Mouse (Mus musculus) heart, embryonic 16.5 days (tissue): ENCODE measurements around the gene Adamtsl1. TPM values are rescaled to one million over a fixed set of nuclear protein-coding genes. Genes with fewer than 3 reads are reported as not detected.
A peak's percentile ranks its signal among the peaks of the same experiment; 100 is the strongest.

ENCODE experiments used
- ATAC-seq: fragments of 200-750 bp; cut with Nextera tagmentation; replicated peaks from 2 replicates; pipeline ENCODE4 v1.8.0; 2017; ENCODE audit warnings: moderate number of reproducible peaks; ENCODE audit not compliant: insufficient read depth, low FRiP score; ENCODE audit errors: extremely low read depth
- H3K27ac ChIP-seq: fragments of 300-500 bp; sonication (generic); 2 replicates; pipeline ENCODE4 v1.5.1; 2014; ENCODE audit warnings: mild to moderate bottlenecking, low read length, control low read depth, moderate library complexity
- H3K27me3 ChIP-seq: fragments of 300-500 bp; sonication (generic); 2 replicates; pipeline ENCODE4 v1.6.1; 2014; ENCODE audit warnings: low read length, mixed read lengths; ENCODE audit not compliant: control insufficient read depth, insufficient read depth
- H3K36me3 ChIP-seq: fragments of 300-500 bp; sonication (generic); 2 replicates; pipeline ENCODE4 v1.6.1; 2014; ENCODE audit not compliant: control insufficient read depth, insufficient read depth
- H3K4me1 ChIP-seq: fragments of 300-500 bp; sonication (generic); 2 replicates; pipeline ENCODE4 v1.6.1; 2014; ENCODE audit warnings: low read length, mixed read lengths; ENCODE audit not compliant: control insufficient read depth, insufficient read depth
- H3K4me2 ChIP-seq: fragments of 300-500 bp; sonication (generic); 2 replicates; pipeline ENCODE4 v1.6.1; 2014; ENCODE audit warnings: low read depth, mild to moderate bottlenecking, control low read depth, low read length
- H3K4me3 ChIP-seq: fragments of 300-500 bp; sonication (generic); 2 replicates; pipeline ENCODE4 v1.5.1; 2014; ENCODE audit warnings: mild to moderate bottlenecking, control low read depth, low read length
- H3K9ac ChIP-seq: fragments of 300-500 bp; sonication (generic); 2 replicates; pipeline ENCODE4 v1.6.1; 2014; ENCODE audit warnings: low read length, control low read depth
- H3K9me3 ChIP-seq: fragments of 300-500 bp; sonication (generic); replicated peaks from 2 replicates; pipeline ENCODE4 v1.6.1; 2016; ENCODE audit warnings: low read length; ENCODE audit not compliant: control insufficient read depth
- whole genome bisulfite sequencing: fragments of 180-500 bp; shearing (Covaris S2); extraction: QIAGEN DNeasy Blood & Tissue Kit; methylation state at CpG from one replicate; pipeline ENCODE4 v1.1.7; 2014; 5-methylcytosine and 5-hydroxymethylcytosine counted together
- polyA plus RNA-seq: library from polyadenylated mRNA; unstranded; fragments of >200 nt; fragmentation: Nextera tagmentation; extraction: Ambion mirVana; gene quantifications from 2 replicates; pipeline ENCODE4 v1.2.1, GENCODE M21; 2015

Adamtsl1 gene
- polyA plus RNA-seq, 1 experiment from 2014 or later, result 7.9 TPM

DNA sequence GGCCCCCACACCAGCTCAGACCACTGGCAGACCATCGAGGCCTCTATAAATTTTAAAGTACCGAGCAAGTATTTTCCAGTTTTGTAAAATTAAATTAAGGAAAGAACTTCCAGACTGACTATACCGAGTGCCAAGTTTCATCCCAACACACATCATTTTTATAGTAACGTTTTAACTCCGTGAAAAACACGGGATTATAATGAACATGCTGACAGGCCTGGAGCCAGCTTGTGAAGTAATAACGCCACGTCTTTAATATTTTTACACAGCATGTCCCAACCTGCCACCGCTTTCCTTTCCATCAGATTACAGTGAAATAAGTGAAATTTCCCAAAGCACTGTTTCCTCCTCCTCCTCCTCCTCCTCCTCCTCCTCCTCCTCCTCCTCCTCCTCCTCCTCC lies 894.4 kb downstream of the Adamtsl1 start:
- 75% methylated on average over 9 of the region's 9 CpGs for WGBS
- H3K4me3 ChIP-seq, result no peak overlapping the region
- H3K9ac ChIP-seq, result no peak overlapping the region
- H3K4me1 ChIP-seq, result peaks cover 26% of the 10 kb centered on the region
- H3K27ac ChIP-seq, result no peak overlapping the region
- H3K9me3 ChIP-seq, result no peaks in the 10 kb centered on the region
- H3K36me3 ChIP-seq, result no peaks in the 10 kb centered on the region
- ATAC-seq, result no peak
- H3K27me3 ChIP-seq, result no peaks in the 10 kb centered on the region
- H3K4me2 ChIP-seq, result no peak overlapping the region

DNA sequence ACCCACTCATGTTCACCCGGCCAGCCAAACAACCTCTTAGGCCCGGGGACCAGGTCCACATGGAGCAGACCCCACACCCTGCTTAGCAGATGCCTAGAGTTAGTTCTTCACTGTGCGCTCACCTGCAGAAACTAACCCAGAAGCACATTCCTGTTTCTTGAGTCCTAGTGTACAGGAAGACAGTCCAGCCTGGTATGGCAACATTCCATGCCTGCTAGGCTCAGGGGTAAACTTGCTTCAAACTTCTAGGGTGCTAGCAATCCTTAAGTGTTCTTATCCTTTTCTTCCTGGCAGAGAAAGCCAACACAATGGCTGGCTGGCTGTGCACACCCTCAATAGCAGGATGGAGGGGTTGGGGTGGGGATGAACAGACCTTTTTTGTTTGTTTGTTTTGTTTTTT lies 897.0 kb downstream of the Adamtsl1 start:
- Histone ChIP-seq H3K9me3 (no peaks in the 10 kb centered on the region), H3K27me3 (no peaks in the 10 kb centered on the region), H3K4me1 (peaks cover 13% of the 10 kb centered on the region), H3K9ac (no peak overlapping the region), H3K4me3 (no peak overlapping the region), H3K36me3 (no peaks in the 10 kb centered on the region), H3K27ac (no peak overlapping the region), H3K4me2 (no peak overlapping the region)
- WGBS, result 87% methylated on average over 3 of the region's 3 CpGs
- no peak for ATAC-seq

DNA sequence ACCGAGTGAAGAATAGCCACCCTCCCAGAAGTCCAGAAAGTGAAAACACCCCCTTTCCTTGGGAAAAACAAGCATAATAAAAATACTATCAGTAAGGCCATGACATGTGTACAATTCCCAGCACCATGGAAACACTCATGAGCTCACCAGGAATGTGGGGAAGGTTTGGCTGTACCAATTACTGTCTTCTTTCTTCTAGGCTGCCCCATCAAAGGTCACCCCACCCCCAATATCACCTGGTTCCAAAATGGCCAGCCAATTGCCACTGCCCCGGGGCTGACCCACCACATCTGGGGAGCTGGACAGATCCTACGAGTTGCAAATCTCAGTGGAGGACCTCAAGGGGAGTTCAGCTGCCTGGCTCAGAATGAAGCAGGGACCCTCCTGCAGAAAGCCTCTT lies 899.4 kb downstream of the Adamtsl1 start:
- Histone ChIP-seq H3K9me3 (no peaks in the 10 kb centered on the region), H3K4me1 (peaks cover 8% of the 10 kb centered on the region; the same call in 1 of the 2 replicates), H3K27me3 (no peaks in the 10 kb centered on the region), H3K4me2 (no peak overlapping the region), H3K4me3 (no peak overlapping the region), H3K9ac (no peak overlapping the region), H3K27ac (no peak overlapping the region), H3K36me3 (no peaks in the 10 kb centered on the region)
- WGBS, result 59% methylated on average over 3 of the region's 3 CpGs
- no peak for ATAC-seq

DNA sequence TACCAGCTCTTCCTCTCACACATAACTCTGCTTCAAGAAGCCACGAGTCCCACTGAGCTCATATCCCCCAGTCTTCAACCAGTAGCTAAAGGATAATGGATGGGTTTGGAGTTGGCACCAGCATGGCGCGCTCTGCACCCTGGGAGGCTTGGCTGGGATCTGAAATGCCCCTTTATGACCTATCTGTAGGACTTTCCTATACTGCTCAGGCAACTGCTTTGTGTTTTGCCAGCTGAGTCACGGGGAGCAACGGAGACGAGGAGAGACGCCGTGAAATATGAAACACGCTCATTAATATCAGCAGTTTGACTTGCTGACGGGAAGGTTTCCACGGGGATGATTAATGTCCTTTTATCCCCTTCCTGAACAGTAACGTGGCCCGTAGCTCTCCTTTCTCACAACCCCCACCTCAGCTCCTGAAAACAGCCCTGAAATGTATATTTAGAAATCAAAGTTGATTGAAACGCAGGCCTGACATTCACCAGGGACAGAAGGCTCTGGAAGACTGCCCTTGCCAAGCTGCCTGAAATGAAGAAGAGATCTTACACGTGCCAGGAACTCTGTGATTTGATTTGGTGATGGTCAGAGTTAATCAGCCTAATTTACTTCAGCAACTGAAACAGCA lies 902.5 kb downstream of the Adamtsl1 start:
- no peak overlapping the region for H3K4me3 ChIP-seq
- no peaks in the 10 kb centered on the region for H3K27me3 ChIP-seq
- 0 out of 2 replicates have a peak overlapping the region, but pooled peaks have one; percentile 23 for H3K27ac ChIP-seq
- no peak overlapping the region for H3K4me2 ChIP-seq
- H3K4me1 ChIP-seq, result peaks cover 8% of the 10 kb centered on the region; the same call in 1 of the 2 replicates
- H3K36me3 ChIP-seq, result no peaks in the 10 kb centered on the region; the same call in 1 of the 2 replicates
- no peak for ATAC-seq
- H3K9me3 ChIP-seq, result no peaks in the 10 kb centered on the region
- WGBS, result 47% methylated on average over 15 of the region's 15 CpGs
- H3K9ac ChIP-seq, result no peak overlapping the region

DNA sequence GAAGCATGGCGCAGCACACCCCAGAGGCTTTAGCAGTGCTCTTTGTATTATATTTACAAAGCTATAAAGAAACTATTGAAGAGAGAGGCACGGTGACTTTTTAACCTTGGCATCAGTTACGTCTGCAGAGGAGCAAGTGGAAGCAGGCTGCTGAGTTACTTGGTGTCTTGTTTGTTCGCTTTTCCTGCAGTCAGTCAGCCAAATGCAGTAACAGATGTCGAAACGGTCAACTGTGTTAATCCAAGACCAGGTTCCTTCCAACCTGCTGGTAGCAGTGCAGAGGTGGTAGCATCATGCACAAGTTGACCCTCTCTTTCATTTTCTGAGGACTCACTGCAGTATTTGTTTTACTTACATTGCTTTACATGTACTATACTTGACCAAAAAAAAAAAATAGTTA lies 908.6 kb downstream of the Adamtsl1 start:
- no peak overlapping the region for H3K4me3 ChIP-seq
- no peak overlapping the region for H3K4me2 ChIP-seq
- H3K36me3 ChIP-seq, result no peaks in the 10 kb centered on the region; the same call in 1 of the 2 replicates
- no peaks in the 10 kb centered on the region for H3K27me3 ChIP-seq
- H3K9me3 ChIP-seq, result no peaks in the 10 kb centered on the region
- H3K9ac ChIP-seq, result no peak overlapping the region
- 80% methylated on average over 6 of the region's 6 CpGs for WGBS
- ATAC-seq, result no peak
- peaks cover 11% of the 10 kb centered on the region for H3K4me1 ChIP-seq
- H3K27ac ChIP-seq, result no peak overlapping the region

DNA sequence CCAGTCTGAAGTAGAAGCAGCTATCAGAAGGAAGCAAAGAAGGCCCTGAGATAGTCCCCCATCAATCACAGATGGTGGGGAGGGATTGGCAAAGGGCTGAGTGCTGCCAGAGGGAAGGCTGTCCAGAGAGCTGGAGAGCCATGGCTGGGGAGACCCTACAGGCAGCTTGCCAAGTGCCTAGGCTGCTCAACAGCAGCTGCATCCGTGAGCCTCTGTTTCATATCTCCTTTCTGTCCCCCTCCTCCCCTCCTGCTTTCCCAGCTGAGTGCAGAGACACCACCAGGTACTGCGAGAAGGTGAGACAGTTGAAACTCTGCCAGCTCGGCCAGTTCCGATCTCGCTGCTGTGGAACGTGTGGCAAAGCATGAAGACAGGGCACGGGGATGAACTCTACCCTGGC lies 911.6 kb downstream of the Adamtsl1 start:
- WGBS, result 27% methylated on average over 7 of the region's 7 CpGs
- peaks cover 11% of the 10 kb centered on the region for H3K4me1 ChIP-seq
- H3K36me3 ChIP-seq, result no peaks in the 10 kb centered on the region
- no peaks in the 10 kb centered on the region for H3K27me3 ChIP-seq
- H3K9ac ChIP-seq, result no peak overlapping the region
- no peak overlapping the region for H3K4me3 ChIP-seq
- no peaks in the 10 kb centered on the region for H3K9me3 ChIP-seq
- peak overlapping the region; percentile 32; the same call in 1 of the 2 replicates for H3K4me2 ChIP-seq
- H3K27ac ChIP-seq, result 0 out of 2 replicates have a peak overlapping the region, but pooled peaks have one; percentile 37
- peak; percentile 32; the same call in 1 of the 2 replicates for ATAC-seq

DNA sequence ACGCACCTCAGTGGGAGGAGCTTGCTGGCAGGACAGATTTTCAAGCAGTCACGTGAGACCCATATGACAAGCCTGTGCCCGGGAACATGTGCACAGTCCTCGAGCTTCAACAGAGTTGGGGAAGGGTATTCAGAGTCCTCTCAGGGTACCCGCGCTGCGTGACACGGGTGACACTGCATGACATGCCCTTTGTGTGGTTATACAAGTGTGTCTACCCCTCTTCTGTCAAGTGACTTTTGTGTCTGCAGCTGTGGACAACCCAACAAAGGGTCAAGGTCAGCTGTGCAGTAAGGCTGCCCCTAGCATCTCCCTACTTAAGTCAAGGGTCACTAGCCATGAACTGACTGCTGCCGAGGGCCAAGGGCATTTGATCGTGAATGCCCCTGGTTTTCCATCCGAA lies 912.6 kb downstream of the Adamtsl1 start:
- Histone ChIP-seq H3K4me1 (peaks cover 11% of the 10 kb centered on the region), H3K4me3 (no peak overlapping the region), H3K9me3 (no peaks in the 10 kb centered on the region), H3K27ac (no peak overlapping the region), H3K4me2 (no peak overlapping the region), H3K36me3 (no peaks in the 10 kb centered on the region), H3K27me3 (no peaks in the 10 kb centered on the region), H3K9ac (no peak overlapping the region)
- 88% methylated on average over 11 of the region's 11 CpGs for WGBS
- no peak for ATAC-seq

DNA sequence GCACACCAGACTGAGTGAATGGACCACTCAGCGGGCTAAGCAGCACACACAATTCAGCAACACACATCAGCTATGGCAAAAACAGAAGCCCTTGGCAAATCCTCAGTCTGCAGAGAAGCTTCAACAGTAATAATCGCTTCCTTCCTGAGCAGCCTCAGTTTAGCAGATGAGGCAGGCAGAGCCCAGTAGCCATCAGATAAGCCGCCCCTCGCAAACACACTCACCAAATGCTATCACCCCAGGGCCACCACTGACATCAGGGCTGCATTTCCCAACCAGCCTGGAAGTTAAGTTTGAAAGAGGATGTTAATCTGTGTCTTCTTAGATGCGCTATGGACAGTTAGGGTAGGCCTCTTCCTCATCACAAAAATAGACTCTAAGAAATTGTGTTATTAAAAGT lies 913.3 kb downstream of the Adamtsl1 start:
- no peaks in the 10 kb centered on the region for H3K27me3 ChIP-seq
- H3K4me1 ChIP-seq, result peaks cover 11% of the 10 kb centered on the region
- WGBS, result 65% methylated on average over 5 of the region's 5 CpGs
- H3K36me3 ChIP-seq, result no peaks in the 10 kb centered on the region
- H3K9me3 ChIP-seq, result no peaks in the 10 kb centered on the region
- no peak for ATAC-seq
- no peak overlapping the region for H3K27ac ChIP-seq
- no peak overlapping the region for H3K4me3 ChIP-seq
- H3K4me2 ChIP-seq, result no peak overlapping the region
- no peak overlapping the region for H3K9ac ChIP-seq

DNA sequence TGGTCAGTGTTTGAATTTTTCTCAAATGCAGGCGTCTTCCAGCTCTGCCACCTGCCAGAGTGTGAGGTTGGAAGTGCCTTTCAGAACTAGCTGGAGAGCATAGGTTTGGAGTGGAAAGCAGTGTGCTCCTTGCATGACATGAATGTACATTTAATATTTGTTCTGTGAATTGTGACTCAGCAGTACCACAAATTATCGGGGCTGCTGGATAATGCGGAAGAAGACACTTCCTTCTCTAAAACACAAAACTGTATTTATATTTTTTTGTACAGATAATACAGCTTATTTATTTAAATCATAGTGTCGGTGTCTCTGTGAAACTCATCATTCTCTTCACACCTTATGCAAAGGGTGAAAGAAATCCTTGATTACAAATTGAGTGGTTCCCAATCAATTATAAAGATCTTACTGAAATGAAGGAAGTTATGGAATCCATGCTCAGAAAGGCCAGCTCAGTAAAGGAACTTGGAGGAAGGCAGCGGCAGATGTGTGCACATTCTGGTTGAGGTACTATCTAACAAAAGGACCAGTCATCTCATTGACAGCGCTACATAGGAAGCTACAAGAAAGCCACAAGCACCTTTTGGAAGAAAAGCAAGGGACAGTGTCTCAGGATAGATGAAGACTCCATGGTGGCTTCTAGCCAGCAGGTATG lies 914.2 kb downstream of the Adamtsl1 start:
- Histone ChIP-seq H3K4me2 (no peak overlapping the region), H3K4me1 (peaks cover 11% of the 10 kb centered on the region), H3K9me3 (no peaks in the 10 kb centered on the region), H3K9ac (no peak overlapping the region), H3K36me3 (no peaks in the 10 kb centered on the region), H3K4me3 (no peak overlapping the region), H3K27ac (no peak overlapping the region), H3K27me3 (no peaks in the 10 kb centered on the region)
- WGBS, result 83% methylated on average over 6 of the region's 6 CpGs
- ATAC-seq, result no peak
